Mouse (Mus musculus): Measurements from ENCODE around the gene Slc6a16.

GRCm38 (mm10) chr7:45191803-45192363 lies 49.0 kb upstream of the Slc6a16 start:
- TF ChIP-seq ZNF384 (IDR thresholded peaks at IDR 0.05; ENCODE audit: low read depth, low read length) (no peak), CHD2 (IDR thresholded peaks at IDR 0.05; ENCODE audit: low read depth, low read length) (no peak), ZC3H11A (IDR thresholded peaks at IDR 0.05; ENCODE audit: borderline replicate concordance, low read depth, low read length) (no peak), MAFK (IDR thresholded peaks at IDR 0.05; ENCODE audit: insufficient read depth, low read depth, low read length) (no peak)

Data from ES-E14 (cell line).